Mouse (Mus musculus) embryonic facial prominence, embryonic 11.5 days (tissue): Measurements from ENCODE around the gene Me3. TPM values are rescaled to one million over a fixed set of nuclear protein-coding genes. Genes with fewer than 3 reads are reported as not detected.

Experiments used
- ATAC-seq: fragments of 200-750 bp; cut with Nextera tagmentation; replicated peaks from 2 replicates; pipeline ENCODE4 v1.8.0; 2017; ENCODE audit warnings: low read depth; ENCODE audit not compliant: insufficient number of reproducible peaks, low FRiP score, low TSS enrichment
- DNase-seq: peaks from one replicate; pipeline ENCODE4 v3.0.0-alpha.2; 2015; ENCODE audit warnings: low spot score
- H3K27ac ChIP-seq: fragments of 300-500 bp; sonication (generic); replicated peaks from 2 replicates; pipeline ENCODE4 v1.5.1; 2014; ENCODE audit warnings: mild to moderate bottlenecking, low read depth, low read length, control low read depth
- H3K27me3 ChIP-seq: fragments of 300-500 bp; sonication (generic); 2 replicates; pipeline ENCODE4 v1.6.1; 2014; ENCODE audit warnings: mild to moderate bottlenecking, low read length, moderate library complexity, mixed read lengths; ENCODE audit not compliant: control insufficient read depth, insufficient read depth
- H3K36me3 ChIP-seq: fragments of 300-500 bp; sonication (generic); replicated peaks from 2 replicates; pipeline ENCODE4 v1.6.1; 2014; ENCODE audit warnings: low read depth, mild to moderate bottlenecking, low read length, moderate library complexity, mixed read lengths; ENCODE audit not compliant: control insufficient read depth, insufficient read depth
- H3K4me1 ChIP-seq: fragments of 300-500 bp; sonication (generic); 2 replicates; pipeline ENCODE4 v1.6.1; 2014; ENCODE audit warnings: low read length, mixed read lengths; ENCODE audit not compliant: control insufficient read depth, insufficient read depth
- H3K4me2 ChIP-seq: fragments of 300-500 bp; sonication (generic); 2 replicates; pipeline ENCODE4 v1.6.1; 2014; ENCODE audit warnings: low read depth, mild to moderate bottlenecking, control low read depth, low read length, moderate library complexity
- H3K4me3 ChIP-seq: fragments of 300-500 bp; sonication (generic); 2 replicates; pipeline ENCODE4 v1.5.1; 2014; ENCODE audit warnings: low read depth, low read length, control low read depth
- H3K9ac ChIP-seq: fragments of 300-500 bp; sonication (generic); replicated peaks from 2 replicates; pipeline ENCODE4 v1.6.1; 2014; ENCODE audit warnings: mild to moderate bottlenecking, control low read depth, low read length
- H3K9me3 ChIP-seq: fragments of 300-500 bp; sonication (generic); replicated peaks from 2 replicates; pipeline ENCODE4 v1.6.1; 2016; ENCODE audit warnings: mild to moderate bottlenecking, low read length, inconsistent platforms, mixed read lengths; ENCODE audit not compliant: control insufficient read depth
- WGBS: fragments of 180-500 bp; shearing (Covaris S2); extraction: QIAGEN DNeasy Blood & Tissue Kit; methylation state at CpG from one replicate; pipeline ENCODE4 v1.1.7; 2014; 5-methylcytosine and 5-hydroxymethylcytosine counted together
- polyA plus RNA-seq: library from polyadenylated mRNA; unstranded; fragments of >200 nt; fragmentation: Nextera tagmentation; extraction: Ambion mirVana; gene quantifications from 2 replicates; pipeline ENCODE4 v1.2.1, GENCODE M21; 2014

The Me3 gene
- polyA plus RNA-seq, 1 experiment from 2014 or later = 0.77 TPM

DNA sequence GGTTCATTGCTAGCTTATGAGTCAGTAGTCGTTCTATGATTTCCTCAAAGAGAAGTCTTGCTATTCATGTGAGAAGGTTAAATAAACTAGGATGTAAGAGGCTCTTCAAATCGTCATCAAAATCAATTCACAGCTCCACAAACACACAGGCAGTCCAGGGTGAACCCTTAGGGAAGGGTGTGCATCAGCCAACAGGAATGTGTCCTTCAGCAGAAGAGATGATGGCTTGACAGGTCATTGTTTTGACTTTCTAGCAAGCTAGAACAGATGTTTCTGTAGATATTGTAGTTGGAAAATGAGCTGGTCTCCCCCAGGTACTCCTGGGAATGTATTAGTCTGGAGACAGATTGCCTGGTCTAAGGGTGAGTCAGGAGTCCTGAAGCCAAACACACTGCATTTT is 177.2 kb downstream of the Me3 start:
- no peaks in the 10 kb centered on the region for H3K9me3 ChIP-seq
- no peak overlapping the region for H3K4me2 ChIP-seq
- 52% methylated on average over 2 of the region's 2 CpGs for WGBS
- H3K36me3 ChIP-seq = no peaks in the 10 kb centered on the region
- ATAC-seq (no peak), DNase-seq (no peak)
- no peak overlapping the region for H3K27ac ChIP-seq
- H3K4me3 ChIP-seq = no peak overlapping the region
- H3K9ac ChIP-seq = no peak overlapping the region
- H3K27me3 ChIP-seq = no peaks in the 10 kb centered on the region
- no peaks in the 10 kb centered on the region for H3K4me1 ChIP-seq

DNA sequence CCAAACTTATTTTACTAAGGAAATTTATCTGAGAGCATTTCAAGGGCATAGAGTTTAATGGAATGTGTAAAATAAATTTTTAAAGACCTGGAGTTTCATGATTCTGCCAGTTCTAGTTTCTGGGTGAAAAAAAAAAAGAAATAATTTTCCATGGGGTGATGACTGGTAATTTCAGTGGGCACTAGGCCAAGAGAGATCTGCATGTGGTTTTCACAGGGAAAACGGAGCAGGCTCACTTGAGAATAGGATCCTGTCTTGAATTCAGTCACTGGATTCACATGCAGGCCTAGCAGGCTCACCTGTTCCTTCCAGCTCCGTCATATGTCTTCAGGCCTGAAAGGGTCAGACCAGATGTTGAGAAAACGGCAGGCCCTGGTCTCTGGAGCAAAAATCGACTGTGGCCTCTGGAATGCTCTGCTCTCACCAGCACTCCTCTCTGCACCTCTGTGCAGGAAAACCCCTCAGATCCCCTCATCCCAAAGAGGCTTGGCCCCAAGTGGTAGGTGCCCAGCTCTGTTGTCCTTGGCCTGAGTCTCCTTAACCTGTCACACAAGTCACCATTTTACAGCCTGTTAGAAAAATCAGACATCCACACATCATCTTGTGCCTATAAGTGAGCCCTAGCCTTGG is 196.4 kb downstream of the Me3 start:
- Histone ChIP-seq H3K36me3 (no peaks in the 10 kb centered on the region), H3K9me3 (no peaks in the 10 kb centered on the region), H3K9ac (no peak overlapping the region), H3K4me3 (no peak overlapping the region), H3K27me3 (no peaks in the 10 kb centered on the region), H3K27ac (no peak overlapping the region), H3K4me1 (no peaks in the 10 kb centered on the region), H3K4me2 (no peak overlapping the region)
- DNase-seq (no peak), ATAC-seq (no peak)
- WGBS = 67% methylated on average over 4 of the region's 4 CpGs

- ATAC-seq (peak; percentile 59; the same call in 1 of the 2 replicates), DNase-seq (peak; percentile 60)
- H3K4me1 ChIP-seq = no peaks in the 10 kb centered on the region
- WGBS = 57% methylated on average over 7 of the region's 7 CpGs
- no peak overlapping the region for H3K9ac ChIP-seq
- H3K4me3 ChIP-seq = no peak overlapping the region
- H3K27ac ChIP-seq = no peak overlapping the region
- H3K27me3 ChIP-seq = no peaks in the 10 kb centered on the region
- H3K36me3 ChIP-seq = no peaks in the 10 kb centered on the region
- no peak overlapping the region for H3K4me2 ChIP-seq
- no peaks in the 10 kb centered on the region for H3K9me3 ChIP-seq
These were observed 197.0 kb downstream of the Me3 start for GRCm38 (mm10) chr7:89829201-89829600.

GRCm38 (mm10) chr7:89833521-89833920 is 201.3 kb downstream of the Me3 start:
- WGBS = 92% methylated on average over 8 of the region's 8 CpGs
- DNase-seq (no peak), ATAC-seq (no peak)
- H3K4me1 ChIP-seq = no peaks in the 10 kb centered on the region
- no peaks in the 10 kb centered on the region for H3K27me3 ChIP-seq
- H3K9me3 ChIP-seq = no peaks in the 10 kb centered on the region
- H3K4me2 ChIP-seq = no peak overlapping the region
- H3K36me3 ChIP-seq = no peaks in the 10 kb centered on the region
- no peak overlapping the region for H3K9ac ChIP-seq
- H3K4me3 ChIP-seq = no peak overlapping the region
- no peak overlapping the region for H3K27ac ChIP-seq

DNA sequence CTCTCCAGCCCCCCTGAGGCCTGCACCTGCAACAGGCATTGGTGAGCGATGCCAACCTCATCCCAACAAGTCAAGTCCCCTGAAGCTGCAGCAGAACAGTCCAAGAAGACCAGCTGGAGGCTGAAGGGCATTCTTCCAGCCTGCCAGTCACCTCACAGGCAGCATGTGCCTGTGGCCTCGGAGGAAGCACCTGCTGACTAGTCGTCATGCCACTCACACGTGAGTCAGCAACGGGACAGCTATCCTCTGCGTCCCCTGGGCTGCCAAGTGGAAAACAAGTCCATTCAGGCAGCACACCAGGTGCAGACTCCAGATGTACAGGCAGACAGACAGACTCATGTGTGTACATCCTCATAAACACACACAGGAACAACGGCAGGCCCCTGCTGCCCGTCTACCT is 203.4 kb downstream of the Me3 start:
- H3K36me3 ChIP-seq = no peaks in the 10 kb centered on the region
- H3K4me3 ChIP-seq = no peak overlapping the region
- H3K9me3 ChIP-seq = no peaks in the 10 kb centered on the region
- no peak overlapping the region for H3K4me2 ChIP-seq
- ATAC-seq (no peak), DNase-seq (no peak)
- WGBS = 72% methylated on average over 8 of the region's 8 CpGs
- no peak overlapping the region for H3K9ac ChIP-seq
- H3K4me1 ChIP-seq = no peaks in the 10 kb centered on the region
- no peaks in the 10 kb centered on the region for H3K27me3 ChIP-seq
- no peak overlapping the region for H3K27ac ChIP-seq

GRCm38 (mm10) chr7:89836676-89837075 is 204.5 kb downstream of the Me3 start:
- ATAC-seq = no peak
- no peak for DNase-seq
- Histone ChIP-seq H3K27me3 (no peaks in the 10 kb centered on the region), H3K9me3 (no peaks in the 10 kb centered on the region), H3K9ac (no peak overlapping the region), H3K4me1 (no peaks in the 10 kb centered on the region), H3K27ac (no peak overlapping the region), H3K4me3 (no peak overlapping the region), H3K36me3 (no peaks in the 10 kb centered on the region), H3K4me2 (no peak overlapping the region)
- WGBS = 97% methylated on average over 7 of the region's 7 CpGs

- no peak overlapping the region for H3K4me2 ChIP-seq
- no peaks in the 10 kb centered on the region for H3K36me3 ChIP-seq
- no peaks in the 10 kb centered on the region for H3K27me3 ChIP-seq
- no peak overlapping the region for H3K27ac ChIP-seq
- no peaks in the 10 kb centered on the region for H3K9me3 ChIP-seq
- no peak overlapping the region for H3K4me3 ChIP-seq
- ATAC-seq (no peak), DNase-seq (no peak)
- H3K9ac ChIP-seq = no peak overlapping the region
- 41% methylated on average over 4 of the region's 4 CpGs for WGBS
- H3K4me1 ChIP-seq = no peaks in the 10 kb centered on the region
These were observed 205.6 kb downstream of the Me3 start for GRCm38 (mm10) chr7:89837841-89838240.

GRCm38 (mm10) chr7:89839721-89840120 is 207.5 kb downstream of the Me3 start:
- H3K9ac ChIP-seq = no peak overlapping the region
- H3K4me3 ChIP-seq = no peak overlapping the region
- H3K27me3 ChIP-seq = no peaks in the 10 kb centered on the region
- no peaks in the 10 kb centered on the region for H3K4me1 ChIP-seq
- H3K9me3 ChIP-seq = no peaks in the 10 kb centered on the region
- H3K4me2 ChIP-seq = no peak overlapping the region
- no peak for DNase-seq
- no peak for ATAC-seq
- H3K36me3 ChIP-seq = no peaks in the 10 kb centered on the region
- no peak overlapping the region for H3K27ac ChIP-seq
- 69% methylated on average over 8 of the region's 8 CpGs for WGBS
